Mouse (Mus musculus): ENCODE measurements around the gene Fbxo44. TPM values are rescaled to one million over a fixed set of nuclear protein-coding genes. Genes with fewer than 3 reads are reported as not detected.

The Fbxo44 gene
- polyA plus RNA-seq, 1 experiment from 2014 or later = 6.5 TPM

- H3K4me1 ChIP-seq (ENCODE audit: control insufficient read depth, insufficient read depth, low read length) = no peaks in the 10 kb centered on the region
- ATAC-seq (ENCODE audit: insufficient read depth, low FRiP score) = no peak
- WGBS = 78% methylated on average over 4 of the region's 4 CpGs
- no peak overlapping the region for H3K4me3 ChIP-seq (replicated peaks; ENCODE audit: low read length)
- H3K4me2 ChIP-seq (ENCODE audit: low read depth, low read length) = no peak overlapping the region
- H3K9me3 ChIP-seq (replicated peaks; ENCODE audit: control insufficient read depth, low read length) = no peaks in the 10 kb centered on the region
- H3K27ac ChIP-seq (ENCODE audit: low read length) = no peak overlapping the region
- H3K9ac ChIP-seq (ENCODE audit: low read length) = no peak overlapping the region
- no peaks in the 10 kb centered on the region for H3K36me3 ChIP-seq (ENCODE audit: control insufficient read depth, insufficient read depth, low read length)
- H3K27me3 ChIP-seq (ENCODE audit: control insufficient read depth, insufficient read depth, low read length) = no peaks in the 10 kb centered on the region
These were observed 43.6 kb downstream of the Fbxo44 start for GRCm38 (mm10) chr4:148116657-148117056.

- Histone ChIP-seq H3K4me1 (ENCODE audit: control insufficient read depth, insufficient read depth, low read length) (no peaks in the 10 kb centered on the region), H3K27ac (ENCODE audit: low read length) (no peak overlapping the region), H3K36me3 (ENCODE audit: control insufficient read depth, insufficient read depth, low read length) (no peaks in the 10 kb centered on the region), H3K27me3 (ENCODE audit: control insufficient read depth, insufficient read depth, low read length) (no peaks in the 10 kb centered on the region), H3K9ac (ENCODE audit: low read length) (peak overlapping the region; percentile 57), H3K4me3 (replicated peaks; ENCODE audit: low read length) (no peak overlapping the region), H3K4me2 (ENCODE audit: low read depth, low read length) (peak overlapping the region; percentile 26; the same call in 1 of the 2 replicates), H3K9me3 (replicated peaks; ENCODE audit: control insufficient read depth, low read length) (no peaks in the 10 kb centered on the region)
- ATAC-seq (ENCODE audit: insufficient read depth, low FRiP score) = no peak
- WGBS = 3% methylated on average over 15 of the region's 15 CpGs
These were observed 44.8 kb downstream of the Fbxo44 start for GRCm38 (mm10) chr4:148115467-148115866.

GRCm38 (mm10) chr4:148114758-148115391, 45.4 kb downstream of the Fbxo44 start:
- H3K27me3 ChIP-seq (ENCODE audit: control insufficient read depth, insufficient read depth, low read length) = no peaks in the 10 kb centered on the region
- H3K36me3 ChIP-seq (ENCODE audit: control insufficient read depth, insufficient read depth, low read length) = no peaks in the 10 kb centered on the region
- 0 out of 2 replicates have a peak overlapping the region, but pooled peaks have one; percentile 26 for H3K4me2 ChIP-seq (ENCODE audit: low read depth, low read length)
- 4% methylated on average over 15 of the region's 15 CpGs for WGBS
- no peak overlapping the region for H3K4me3 ChIP-seq (replicated peaks; ENCODE audit: low read length)
- H3K27ac ChIP-seq (ENCODE audit: low read length) = no peak overlapping the region
- no peaks in the 10 kb centered on the region for H3K4me1 ChIP-seq (ENCODE audit: control insufficient read depth, insufficient read depth, low read length)
- peak; percentile 65; the same call in 1 of the 2 replicates for ATAC-seq (ENCODE audit: insufficient read depth, low FRiP score)
- H3K9me3 ChIP-seq (replicated peaks; ENCODE audit: control insufficient read depth, low read length) = no peaks in the 10 kb centered on the region
- H3K9ac ChIP-seq (ENCODE audit: low read length) = no peak overlapping the region

GRCm38 (mm10) chr4:148112519-148112918, 47.8 kb downstream of the Fbxo44 start:
- Histone ChIP-seq H3K9ac (ENCODE audit: low read length) (no peak overlapping the region), H3K9me3 (replicated peaks; ENCODE audit: control insufficient read depth, low read length) (no peaks in the 10 kb centered on the region), H3K4me3 (replicated peaks; ENCODE audit: low read length) (no peak overlapping the region), H3K4me2 (ENCODE audit: low read depth, low read length) (no peak overlapping the region), H3K4me1 (ENCODE audit: control insufficient read depth, insufficient read depth, low read length) (0 out of 2 replicates have a peak, but pooled peaks cover 4% of the 10 kb centered on the region), H3K36me3 (ENCODE audit: control insufficient read depth, insufficient read depth, low read length) (no peaks in the 10 kb centered on the region), H3K27ac (ENCODE audit: low read length) (no peak overlapping the region), H3K27me3 (ENCODE audit: control insufficient read depth, insufficient read depth, low read length) (peaks cover 2% of the 10 kb centered on the region; the same call in 1 of the 2 replicates)
- ATAC-seq (ENCODE audit: insufficient read depth, low FRiP score) = no peak
- 68% methylated on average over 12 of the region's 12 CpGs for WGBS

GRCm38 (mm10) chr4:148109215-148109614, 51.1 kb downstream of the Fbxo44 start:
- 0 out of 2 replicates have a peak, but pooled peaks cover 4% of the 10 kb centered on the region for H3K4me1 ChIP-seq (ENCODE audit: control insufficient read depth, insufficient read depth, low read length)
- H3K9me3 ChIP-seq (replicated peaks; ENCODE audit: control insufficient read depth, low read length) = no peaks in the 10 kb centered on the region
- peaks cover 2% of the 10 kb centered on the region; the same call in 1 of the 2 replicates for H3K27me3 ChIP-seq (ENCODE audit: control insufficient read depth, insufficient read depth, low read length)
- no peak overlapping the region for H3K27ac ChIP-seq (ENCODE audit: low read length)
- no peak for ATAC-seq (ENCODE audit: insufficient read depth, low FRiP score)
- no peak overlapping the region for H3K4me3 ChIP-seq (replicated peaks; ENCODE audit: low read length)
- no peak overlapping the region for H3K4me2 ChIP-seq (ENCODE audit: low read depth, low read length)
- H3K36me3 ChIP-seq (ENCODE audit: control insufficient read depth, insufficient read depth, low read length) = no peaks in the 10 kb centered on the region
- no peak overlapping the region for H3K9ac ChIP-seq (ENCODE audit: low read length)
- 78% methylated on average over 5 of the region's 5 CpGs for WGBS

GRCm38 (mm10) chr4:148108565-148109100, 51.6 kb downstream of the Fbxo44 start:
- Histone ChIP-seq H3K4me3 (replicated peaks; ENCODE audit: low read length) (no peak overlapping the region), H3K36me3 (ENCODE audit: control insufficient read depth, insufficient read depth, low read length) (no peaks in the 10 kb centered on the region), H3K27ac (ENCODE audit: low read length) (no peak overlapping the region), H3K4me1 (ENCODE audit: control insufficient read depth, insufficient read depth, low read length) (0 out of 2 replicates have a peak, but pooled peaks cover 4% of the 10 kb centered on the region), H3K9me3 (replicated peaks; ENCODE audit: control insufficient read depth, low read length) (no peaks in the 10 kb centered on the region), H3K4me2 (ENCODE audit: low read depth, low read length) (no peak overlapping the region), H3K9ac (ENCODE audit: low read length) (no peak overlapping the region), H3K27me3 (ENCODE audit: control insufficient read depth, insufficient read depth, low read length) (peaks cover 2% of the 10 kb centered on the region; the same call in 1 of the 2 replicates)
- ATAC-seq (ENCODE audit: insufficient read depth, low FRiP score) = no peak
- WGBS = 57% methylated on average over 7 of the region's 7 CpGs

- Histone ChIP-seq H3K27ac (ENCODE audit: low read length) (no peak overlapping the region), H3K9ac (ENCODE audit: low read length) (no peak overlapping the region; the same call in 1 of the 2 replicates), H3K9me3 (replicated peaks; ENCODE audit: control insufficient read depth, low read length) (no peaks in the 10 kb centered on the region), H3K36me3 (ENCODE audit: control insufficient read depth, insufficient read depth, low read length) (no peaks in the 10 kb centered on the region), H3K27me3 (ENCODE audit: control insufficient read depth, insufficient read depth, low read length) (peaks cover 2% of the 10 kb centered on the region; the same call in 1 of the 2 replicates), H3K4me1 (ENCODE audit: control insufficient read depth, insufficient read depth, low read length) (0 out of 2 replicates have a peak, but pooled peaks cover 4% of the 10 kb centered on the region), H3K4me3 (replicated peaks; ENCODE audit: low read length) (no peak overlapping the region), H3K4me2 (ENCODE audit: low read depth, low read length) (no peak overlapping the region)
- 23% methylated on average over 22 of the region's 22 CpGs for WGBS
- peak; percentile 26; the same call in 1 of the 2 replicates for ATAC-seq (ENCODE audit: insufficient read depth, low FRiP score)
These were observed 52.5 kb downstream of the Fbxo44 start for GRCm38 (mm10) chr4:148107621-148108291.

GRCm38 (mm10) chr4:148104146-148104545, 56.1 kb downstream of the Fbxo44 start:
- Histone ChIP-seq H3K4me2 (ENCODE audit: low read depth, low read length) (no peak overlapping the region), H3K4me1 (ENCODE audit: control insufficient read depth, insufficient read depth, low read length) (peaks cover 4% of the 10 kb centered on the region; the same call in 1 of the 2 replicates), H3K9me3 (replicated peaks; ENCODE audit: control insufficient read depth, low read length) (no peaks in the 10 kb centered on the region), H3K27ac (ENCODE audit: low read length) (no peak overlapping the region), H3K9ac (ENCODE audit: low read length) (no peak overlapping the region), H3K4me3 (replicated peaks; ENCODE audit: low read length) (no peak overlapping the region), H3K27me3 (ENCODE audit: control insufficient read depth, insufficient read depth, low read length) (peaks cover 2% of the 10 kb centered on the region; the same call in 1 of the 2 replicates), H3K36me3 (ENCODE audit: control insufficient read depth, insufficient read depth, low read length) (no peaks in the 10 kb centered on the region)
- ATAC-seq (ENCODE audit: insufficient read depth, low FRiP score) = no peak
- 89% methylated on average over 3 of the region's 3 CpGs for WGBS

Measured in stomach, embryonic 16.5 days (tissue).